Comparison of ENCODE assay signal across 30 mouse cellular contexts in genomic region chr14:26476391-26476790, GRCm38 (mm10).
"Had no signal": no experiment of that assay in that cellular context is flagged by ENCODE, and none has a peak within 500 bp of the region (broad histone marks: within the 10 kb centered on the region; RNA-seq: fewer than 3 reads in every experiment).

No protein-coding gene starts in this region.

- H3K4me2 ChIP-seq: limb, embryonic 12.5 days; limb, embryonic 13.5 days; limb, embryonic 15.5 days; liver, embryonic 11.5 days; liver, embryonic 12.5 days; liver, embryonic 13.5 days; liver, embryonic 15.5 days; lung, embryonic 14.5 days; lung, embryonic 15.5 days; midbrain, embryonic 12.5 days; midbrain, embryonic 13.5 days; midbrain, embryonic 15.5 days had no signal

- H3K36me3 ChIP-seq: limb, embryonic 10.5 days; limb, embryonic 12.5 days; liver, embryonic 13.5 days; lung, embryonic 15.5 days; midbrain, embryonic 10.5 days; midbrain, embryonic 12.5 days; midbrain, embryonic 13.5 days; midbrain, embryonic 15.5 days had no signal

- H3K4me1 ChIP-seq: limb, embryonic 10.5 days; limb, embryonic 12.5 days; limb, embryonic 15.5 days; liver, embryonic 13.5 days; liver, embryonic 15.5 days; midbrain, embryonic 10.5 days; midbrain, embryonic 12.5 days; midbrain, embryonic 13.5 days; midbrain, embryonic 15.5 days had no signal

- H3K9me3 ChIP-seq: limb, embryonic 10.5 days; limb, embryonic 12.5 days; limb, embryonic 13.5 days; limb, embryonic 15.5 days; liver, embryonic 12.5 days; liver, embryonic 13.5 days; liver, embryonic 15.5 days; lung, embryonic 15.5 days; megakaryocyte, embryonic 14.5 days; midbrain, embryonic 10.5 days; midbrain, embryonic 12.5 days; midbrain, embryonic 13.5 days; midbrain, embryonic 15.5 days had no signal

- H3K27ac ChIP-seq: left cerebral cortex, adult 2 months; limb, embryonic 10.5 days; limb, embryonic 12.5 days; limb, embryonic 13.5 days; limb, embryonic 15.5 days; liver, embryonic 12.5 days; liver, embryonic 13.5 days; liver, embryonic 14.5 days; liver, embryonic 15.5 days; lung, embryonic 15.5 days; macrophage; midbrain, embryonic 10.5 days; midbrain, embryonic 12.5 days; midbrain, embryonic 13.5 days; midbrain, embryonic 15.5 days had no signal

- H3K27me3 ChIP-seq: limb, embryonic 12.5 days; limb, embryonic 13.5 days; limb, embryonic 15.5 days; liver, embryonic 12.5 days; liver, embryonic 13.5 days; liver, embryonic 15.5 days; lung, embryonic 15.5 days; megakaryocyte, embryonic 14.5 days; midbrain, embryonic 12.5 days; midbrain, embryonic 13.5 days; midbrain, embryonic 15.5 days had no signal

- DNase-seq: left cerebral cortex, postnatal 4 days; liver; liver, embryonic 13.5 days; liver, postnatal 0 days; lung, adult 18-20 months; lung, adult 2 months; lung, embryonic 14.5 days; lung, postnatal 10 days; lung, postnatal 14 days; lung, postnatal 36 days; lung, postnatal 4 days had no signal

- ATAC-seq: liver, embryonic 12.5 days; liver, postnatal 0 days; lung, postnatal 0 days; midbrain, embryonic 13.5 days; midbrain, embryonic 15.5 days; midbrain, embryonic 16.5 days had no signal

- H3K9ac ChIP-seq: limb, embryonic 12.5 days; limb, embryonic 13.5 days; limb, embryonic 15.5 days; liver, embryonic 12.5 days; liver, embryonic 13.5 days; liver, embryonic 14.5 days; liver, embryonic 15.5 days; liver, postnatal 0 days; lung, embryonic 14.5 days; lung, embryonic 15.5 days; midbrain, embryonic 12.5 days; midbrain, embryonic 13.5 days; midbrain, embryonic 15.5 days had no signal

- H3K4me3 ChIP-seq: left cerebral cortex, adult 2 months; limb, embryonic 10.5 days; limb, embryonic 12.5 days; limb, embryonic 13.5 days; limb, embryonic 15.5 days; liver, embryonic 12.5 days; liver, embryonic 13.5 days; liver, embryonic 15.5 days; lung, embryonic 15.5 days; megakaryocyte, embryonic 14.5 days; midbrain, embryonic 10.5 days; midbrain, embryonic 12.5 days; midbrain, embryonic 13.5 days; midbrain, embryonic 15.5 days; myocyte had no signal
